Mouse (Mus musculus) adrenal gland, adult (tissue): Measurements from ENCODE around the gene Treh.
A peak's percentile ranks its signal among the peaks of the same experiment; 100 is the strongest.

ENCODE experiments used
- DNase-seq, 2 experiments: peaks; one replicate each; pipeline ENCODE4 v3.0.0; 2022 to 2023; ENCODE audit warnings: low spot score in 1 of 2; ENCODE audit not compliant: inconsistent age in 2 of 2

The Treh gene

GRCm38 (mm10) chr9:44672291-44672865, 655 bp upstream of the Treh start:
- no peak for DNase-seq

- DNase-seq, result no peak
Observed at GRCm38 (mm10) chr9:44678288-44678871, 5.3 kb downstream of the Treh start.

GRCm38 (mm10) chr9:44679565-44679964, 6.5 kb downstream of the Treh start:
- no peak for DNase-seq

GRCm38 (mm10) chr9:44683046-44683445, 10.0 kb downstream of the Treh start:
- DNase-seq, result peak in 1 of 2 experiments; percentile 14

GRCm38 (mm10) chr9:44685346-44686330, 12.6 kb downstream of the Treh start:
- peak; percentile 67 to 87 for DNase-seq

- DNase-seq, result peak in 1 of 2 experiments; percentile 33
Observed at GRCm38 (mm10) chr9:44686638-44687037, 13.6 kb downstream of the Treh start.

- DNase-seq, result no peak
Observed at GRCm38 (mm10) chr9:44688013-44688412, 15.0 kb downstream of the Treh start.

GRCm38 (mm10) chr9:44690641-44691040, 17.6 kb downstream of the Treh start:
- no peak for DNase-seq

- DNase-seq, result peak; percentile 76 to 91
Observed at GRCm38 (mm10) chr9:44691671-44692520, 18.9 kb downstream of the Treh start.

GRCm38 (mm10) chr9:44693071-44693470, 20.0 kb downstream of the Treh start:
- DNase-seq, result no peak

- no peak for DNase-seq
Observed at GRCm38 (mm10) chr9:44697866-44698265, 24.8 kb downstream of the Treh start.

- DNase-seq, result no peak
Observed at GRCm38 (mm10) chr9:44699196-44699595, 26.2 kb downstream of the Treh start.

GRCm38 (mm10) chr9:44699730-44700129, 26.7 kb downstream of the Treh start:
- peak in 1 of 2 experiments; percentile 9 for DNase-seq

- no peak for DNase-seq
Observed at GRCm38 (mm10) chr9:44707749-44708428, 34.9 kb downstream of the Treh start.

- DNase-seq, result peak; percentile 91 to 96
Observed at GRCm38 (mm10) chr9:44708429-44708765, 35.4 kb downstream of the Treh start.

GRCm38 (mm10) chr9:44708925-44709324, 35.9 kb downstream of the Treh start:
- DNase-seq, result peak; percentile 84 to 89

- peak; percentile 35 to 59 for DNase-seq
Observed at GRCm38 (mm10) chr9:44709600-44709999, 36.6 kb downstream of the Treh start.

- no peak for DNase-seq
Observed at GRCm38 (mm10) chr9:44710213-44710612, 37.2 kb downstream of the Treh start.

GRCm38 (mm10) chr9:44711602-44712001, 38.6 kb downstream of the Treh start:
- DNase-seq, result peak in 1 of 2 experiments; percentile 42

GRCm38 (mm10) chr9:44713080-44713479, 40.0 kb downstream of the Treh start:
- DNase-seq, result no peak
